Mouse (Mus musculus): ENCODE results near the gene Cd46.

The Cd46 gene

DNA sequence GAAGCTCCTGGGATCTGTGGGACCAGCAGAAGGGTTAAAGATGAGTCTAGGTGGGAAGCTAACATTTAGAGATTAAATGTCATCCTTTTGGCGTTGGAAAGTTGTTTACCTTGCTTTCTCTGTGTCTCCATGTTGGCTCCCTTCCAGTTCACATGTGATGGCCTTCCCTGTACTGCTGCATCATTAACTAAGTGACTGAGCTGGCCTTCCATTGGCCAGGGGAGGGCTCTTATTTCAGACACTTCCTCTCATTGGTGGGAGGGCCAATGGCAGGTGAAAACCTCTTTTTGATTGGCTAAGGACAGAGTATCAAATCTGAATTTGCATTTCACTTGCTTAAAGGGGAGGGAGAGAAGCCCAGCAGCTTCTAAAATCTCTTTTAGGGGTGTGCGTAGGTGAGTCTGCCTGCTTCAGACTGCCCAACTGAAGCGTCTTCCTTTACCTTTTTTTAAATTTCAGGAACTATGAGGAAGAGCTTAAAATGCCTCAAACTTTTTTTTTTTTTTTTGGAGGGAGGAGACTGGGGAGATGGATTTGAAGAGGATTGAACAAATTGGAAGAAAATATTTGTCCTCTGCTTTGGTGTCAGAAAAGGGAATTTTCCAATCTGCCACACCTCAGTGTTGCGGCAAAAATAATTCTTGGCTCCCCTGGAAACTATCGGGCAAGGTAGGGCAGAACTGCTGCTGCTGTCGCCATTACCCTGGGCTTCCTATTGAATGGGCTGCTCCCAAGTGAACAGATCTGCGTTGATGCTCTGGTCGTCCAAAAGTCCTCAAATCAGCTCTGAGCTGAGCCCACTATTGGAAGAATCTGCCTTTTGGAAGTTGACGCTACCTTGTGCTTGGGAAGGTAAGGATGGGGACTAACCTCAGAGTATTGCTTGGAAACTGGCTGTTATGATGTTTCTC is 73.7 kb downstream of the Cd46 start:
- no peak for DNase-seq (ENCODE audit: low read depth, low spot score)

DNA sequence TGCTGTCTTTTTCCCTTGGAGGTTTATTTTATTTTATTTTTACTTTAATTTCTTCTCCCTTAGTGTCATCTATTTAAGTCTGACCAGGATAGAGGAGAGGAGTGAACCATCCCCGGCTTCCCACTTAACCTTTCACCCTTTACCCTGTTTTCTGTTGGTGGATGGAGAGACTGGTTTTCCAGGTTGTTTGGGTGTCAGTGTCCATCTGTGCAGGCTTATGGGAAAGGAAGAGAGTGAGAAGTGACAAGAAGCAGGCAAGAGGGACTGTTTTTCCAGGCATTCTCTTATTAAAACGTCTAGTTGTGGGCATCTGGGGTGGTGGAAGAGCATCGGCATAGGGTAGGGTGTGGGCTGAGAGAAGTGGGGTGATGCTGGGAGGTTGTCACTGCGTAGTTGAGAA is 74.4 kb downstream of the Cd46 start:
- DNase-seq (ENCODE audit: low read depth, low spot score): no peak

DNA sequence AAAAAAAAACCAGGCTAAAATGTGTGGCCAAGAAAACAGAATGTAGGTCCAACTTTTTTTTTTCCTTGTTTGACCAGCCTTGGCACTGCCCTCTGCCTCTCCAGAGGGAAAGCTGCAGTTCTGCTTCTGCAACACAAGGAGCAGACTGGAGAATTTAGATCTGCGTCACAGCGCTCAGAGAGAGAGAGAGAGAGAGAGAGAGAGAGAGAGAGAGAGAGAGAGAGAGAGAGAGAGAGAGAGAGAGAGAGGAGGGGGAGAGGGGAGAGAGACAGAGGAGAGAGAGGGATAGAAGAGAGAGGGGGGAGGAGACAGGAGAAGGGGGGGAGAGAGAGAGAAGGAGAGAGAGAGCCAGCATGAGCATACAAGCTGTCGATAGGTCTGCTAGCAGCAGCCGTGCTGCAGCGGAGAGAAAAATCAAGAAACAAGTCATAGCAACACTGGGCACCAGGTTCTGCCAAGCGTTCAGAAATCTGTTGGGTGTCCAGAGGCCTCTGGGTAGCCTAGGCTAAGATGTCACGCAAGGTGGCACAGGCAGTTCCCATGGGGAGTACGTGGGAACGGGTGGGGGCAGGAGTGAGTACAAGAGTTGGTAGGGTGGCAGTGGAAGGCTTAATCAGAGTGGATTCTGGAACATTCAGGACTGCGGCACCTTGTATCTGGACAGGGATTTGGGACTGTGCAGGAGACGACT is 75.1 kb downstream of the Cd46 start:
- DNase-seq (ENCODE audit: low read depth, low spot score): peak; percentile 64

DNA sequence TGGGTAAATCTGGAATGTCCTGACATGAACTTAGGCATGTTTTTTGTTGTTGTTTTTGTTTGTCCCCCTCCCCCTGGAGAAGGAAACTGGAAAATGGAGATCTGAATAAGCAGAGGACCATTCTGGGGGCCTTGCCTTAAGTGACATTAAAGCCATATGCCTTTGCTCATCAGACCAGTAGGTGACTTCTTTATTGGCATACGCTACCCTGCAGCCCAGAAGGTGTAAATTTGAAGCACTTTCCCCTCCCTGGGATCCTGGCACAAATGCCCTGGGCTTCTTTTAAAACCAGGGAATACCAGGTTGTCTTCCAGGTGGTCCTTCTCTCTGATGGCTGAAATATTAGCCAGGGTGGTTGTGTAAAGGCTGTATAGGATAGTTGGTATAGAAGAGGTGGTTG is 76.8 kb downstream of the Cd46 start:
- no peak for DNase-seq (ENCODE audit: low read depth, low spot score)

GRCm38 (mm10) chr1:195014201-195014885 is 77.7 kb downstream of the Cd46 start:
- no peak for DNase-seq (ENCODE audit: low read depth, low spot score)

DNA sequence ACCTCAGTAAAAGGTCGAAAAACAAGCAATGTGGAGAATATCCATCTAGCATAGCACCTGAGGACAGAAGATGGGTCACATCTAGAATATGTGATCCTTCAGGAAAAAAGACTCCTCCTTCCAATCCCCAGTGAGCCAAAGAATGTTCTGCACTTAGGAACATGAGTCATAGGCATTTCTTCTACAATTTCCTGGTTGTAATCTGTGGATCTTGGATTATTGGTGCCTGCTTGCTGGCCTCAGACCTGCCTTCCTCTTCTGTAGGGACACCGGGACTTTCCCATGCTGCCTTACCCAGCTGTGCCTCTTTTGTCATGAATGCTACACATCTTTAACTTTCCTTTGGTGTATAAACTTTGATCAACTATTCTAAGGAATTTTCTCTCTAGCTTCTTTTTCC is 79.5 kb downstream of the Cd46 start:
- DNase-seq (ENCODE audit: low read depth, low spot score): no peak

GRCm38 (mm10) chr1:195006267-195006666 is 85.8 kb downstream of the Cd46 start:
- no peak for DNase-seq (ENCODE audit: low read depth, low spot score)

- DNase-seq (ENCODE audit: low read depth, low spot score): no peak
These were observed 87.9 kb downstream of the Cd46 start for GRCm38 (mm10) chr1:195004194-195004593.

GRCm38 (mm10) chr1:195003328-195003727 is 88.7 kb downstream of the Cd46 start:
- DNase-seq (ENCODE audit: low read depth, low spot score): no peak

DNA sequence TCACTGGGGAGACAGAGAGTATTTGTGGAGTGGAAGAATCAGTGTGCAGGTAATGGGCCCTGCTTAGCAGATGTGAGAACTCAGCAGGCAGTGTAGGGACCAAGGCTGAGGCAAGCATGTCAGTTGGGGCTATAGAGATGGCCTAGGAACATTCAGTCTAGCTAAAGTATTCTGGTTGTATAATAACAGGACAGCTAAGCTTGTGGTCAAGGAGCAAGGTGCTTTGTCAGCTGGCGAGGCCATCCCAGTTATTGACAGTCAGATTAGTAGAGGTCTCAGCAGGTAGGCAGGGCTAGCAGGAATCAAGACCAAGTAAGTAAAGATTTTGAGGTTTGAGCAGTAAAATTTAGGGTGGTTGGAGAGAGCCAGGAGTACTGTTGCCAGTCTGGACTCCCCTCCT is 93.7 kb downstream of the Cd46 start:
- DNase-seq (ENCODE audit: low read depth, low spot score): no peak

DNA sequence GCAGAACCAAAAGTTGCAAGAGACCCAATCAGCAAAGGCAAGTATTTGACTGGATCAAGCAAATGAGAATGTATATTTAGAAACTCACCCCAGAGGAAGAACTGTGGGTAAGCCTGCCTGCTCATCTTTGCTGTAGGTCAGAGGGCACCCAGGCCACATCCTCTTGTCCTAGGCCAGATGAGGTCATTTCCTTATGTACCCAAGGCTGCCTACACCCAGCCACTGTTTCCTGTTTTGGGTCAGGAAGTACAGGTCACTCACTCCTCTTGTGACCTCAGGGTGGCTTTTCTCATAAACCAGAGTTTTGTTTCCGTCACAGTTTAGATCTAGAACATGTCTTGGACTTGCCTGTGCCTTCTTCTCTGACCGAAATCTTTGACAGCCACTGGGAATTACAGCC is 96.9 kb downstream of the Cd46 start:
- DNase-seq (ENCODE audit: low read depth, low spot score): no peak

- no peak for DNase-seq (ENCODE audit: low read depth, low spot score)
These were observed 97.8 kb downstream of the Cd46 start for GRCm38 (mm10) chr1:194994262-194994661.

GRCm38 (mm10) chr1:194993409-194993988 is 98.5 kb downstream of the Cd46 start:
- no peak for DNase-seq (ENCODE audit: low read depth, low spot score)

GRCm38 (mm10) chr1:194992589-194993317 is 99.3 kb downstream of the Cd46 start:
- no peak for DNase-seq (ENCODE audit: low read depth, low spot score)

- no peak for DNase-seq (ENCODE audit: low read depth, low spot score)
These were observed 100.4 kb downstream of the Cd46 start for GRCm38 (mm10) chr1:194991654-194992053.

DNA sequence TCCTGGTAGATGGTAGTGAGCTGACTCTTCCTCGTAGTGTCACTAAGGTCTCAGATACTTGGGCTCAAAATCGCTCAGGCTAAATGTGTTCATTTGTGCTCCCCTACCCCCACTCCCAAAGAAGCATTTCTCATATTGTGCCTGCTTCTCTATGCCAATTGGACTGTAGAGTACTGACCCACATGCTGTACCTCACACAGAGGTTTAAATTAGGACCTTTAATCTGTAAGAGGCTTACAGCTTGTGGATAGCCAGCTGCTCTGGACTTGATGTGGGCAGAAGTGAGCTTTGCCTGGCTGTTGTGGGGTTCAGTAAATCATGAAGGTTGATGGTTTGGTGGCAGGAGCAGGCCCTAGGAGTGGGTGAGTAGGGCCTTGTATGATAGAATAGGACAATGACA is 101.1 kb downstream of the Cd46 start:
- DNase-seq (ENCODE audit: low read depth, low spot score): no peak

- no peak for DNase-seq (ENCODE audit: low read depth, low spot score)
These were observed 103.0 kb downstream of the Cd46 start for GRCm38 (mm10) chr1:194989024-194989423.
